Mouse (Mus musculus) spleen, adult 2 months (tissue): ENCODE results near the gene Amdhd2. TPM values are rescaled to one million over a fixed set of nuclear protein-coding genes. Genes with fewer than 3 reads are reported as not detected.
"Not testable (repeated sequence)": the region's sequence is repeated elsewhere in the genome, so short reads cannot be mapped to it uniquely, and the experiment has no call there.

Source experiments
- DNase-seq, 2 experiments: peaks; one replicate each; pipeline versions ENCODE4 v3.0.0 to v3.0.0-alpha.2; 2012 to 2021; ENCODE audit warnings: low spot score in 2 of 2, low read depth in 1 of 2
- H3K27ac ChIP-seq: fragments of 200-500 bp; 2 replicates; pipeline ENCODE4 v1.5.1; 2012; ENCODE audit warnings: low read length, inconsistent platforms; ENCODE audit not compliant: insufficient read depth
- H3K27me3 ChIP-seq: fragments of 200-500 bp; 2 replicates; pipeline ENCODE4 v1.6.1; 2012; ENCODE audit warnings: mild to moderate bottlenecking, moderate library complexity, low read length, inconsistent platforms; ENCODE audit not compliant: control insufficient read depth, insufficient read depth
- H3K36me3 ChIP-seq: fragments of 200-500 bp; 2 replicates; pipeline ENCODE4 v1.6.1; 2012; ENCODE audit warnings: mild to moderate bottlenecking, low read length, inconsistent platforms; ENCODE audit not compliant: control insufficient read depth, insufficient read depth
- H3K4me1 ChIP-seq: fragments of 200-500 bp; 2 replicates; pipeline ENCODE4 v1.6.1; 2011; ENCODE audit warnings: inconsistent platforms; ENCODE audit not compliant: control insufficient read depth, insufficient read depth, insufficient read length
- H3K4me3 ChIP-seq: fragments of 200-500 bp; 2 replicates; pipeline ENCODE4 v1.5.1; 2011; ENCODE audit warnings: mild to moderate bottlenecking, inconsistent platforms; ENCODE audit not compliant: insufficient read depth, insufficient read length; ENCODE audit errors: extremely low read depth
- CTCF ChIP-seq: fragments of 200-500 bp; IDR thresholded peaks from 2 replicates; pipeline ENCODE4 v1.5.1; 2011; ENCODE audit warnings: mild to moderate bottlenecking, inconsistent platforms; ENCODE audit not compliant: insufficient read depth, insufficient read length, insufficient replicate concordance; ENCODE audit errors: extremely low read depth
- POLR2A ChIP-seq: fragments of 200-500 bp; IDR thresholded peaks from 2 replicates; pipeline ENCODE4 v1.6.1; 2011; ENCODE audit warnings: low read depth, low read length, inconsistent platforms
- WGBS: fragments of 180-500 bp; shearing (Covaris S2); methylation state at CpG from one replicate; pipeline ENCODE4 v1.1.7; 2018; 5-methylcytosine and 5-hydroxymethylcytosine counted together
- polyA plus RNA-seq: library from polyadenylated mRNA; depleted of rRNA; stranded (reverse); fragments of >200 nt; gene quantifications from 2 replicates; pipeline ENCODE4 v1.2.3, GENCODE M21; 2012

The Amdhd2 gene
- polyA plus RNA-seq, 1 experiment, result 41.5 TPM

DNA sequence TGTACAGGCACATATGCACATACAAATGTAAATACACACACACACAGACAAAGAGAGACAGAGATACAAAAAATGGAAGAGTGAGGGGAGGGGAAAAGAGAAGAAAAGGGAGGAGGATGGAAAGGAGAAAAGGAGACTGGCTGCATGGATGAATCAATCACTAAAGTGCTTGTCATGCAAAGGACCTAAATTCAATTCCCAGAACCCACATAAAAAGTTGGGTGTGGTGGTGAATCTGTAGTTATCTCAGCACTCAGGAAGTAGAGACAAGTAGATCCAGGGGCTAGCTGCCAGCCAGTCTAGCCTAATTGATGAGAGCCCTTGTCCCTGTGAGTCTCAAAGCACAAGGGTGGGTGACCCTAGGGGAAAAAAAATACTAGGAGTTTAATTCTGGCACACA is 29.5 kb downstream of the Amdhd2 start:
- no peak for DNase-seq
- no peak for TF ChIP-seq POLR2A
- no peak for TF ChIP-seq CTCF
- H3K27me3 ChIP-seq, result no peaks in the 10 kb centered on the region
- peaks cover 3% of the 10 kb centered on the region; the same call in 1 of the 2 replicates for H3K4me1 ChIP-seq
- H3K27ac ChIP-seq, result no peak overlapping the region
- no peak overlapping the region for H3K4me3 ChIP-seq
- H3K36me3 ChIP-seq, result no peaks in the 10 kb centered on the region

DNA sequence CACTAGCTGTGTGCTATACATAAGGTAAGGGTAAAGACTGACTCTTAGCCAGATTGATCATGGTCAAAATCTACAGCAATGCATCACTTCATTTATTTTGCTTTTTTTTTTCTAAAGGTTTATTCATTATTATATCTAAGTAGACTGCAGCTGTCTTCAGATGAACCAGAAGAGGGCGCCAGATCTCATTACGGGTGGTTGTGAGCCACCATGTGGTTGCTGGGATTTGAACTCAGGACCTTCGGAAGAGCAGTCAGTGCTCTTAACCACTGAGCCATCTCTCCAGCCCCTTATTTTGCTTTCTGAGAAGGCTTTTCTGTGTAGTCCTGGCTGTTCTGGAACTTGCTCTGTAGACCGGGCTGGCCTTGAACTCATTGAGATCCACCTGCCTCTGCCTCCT is 30.6 kb downstream of the Amdhd2 start:
- H3K27me3 ChIP-seq, H3K36me3 ChIP-seq, H3K4me3 ChIP-seq, DNase-seq, H3K4me1 ChIP-seq, H3K27ac ChIP-seq: not testable (repeated sequence)
- 92% methylated on average over 4 of the region's 4 CpGs for WGBS

DNA sequence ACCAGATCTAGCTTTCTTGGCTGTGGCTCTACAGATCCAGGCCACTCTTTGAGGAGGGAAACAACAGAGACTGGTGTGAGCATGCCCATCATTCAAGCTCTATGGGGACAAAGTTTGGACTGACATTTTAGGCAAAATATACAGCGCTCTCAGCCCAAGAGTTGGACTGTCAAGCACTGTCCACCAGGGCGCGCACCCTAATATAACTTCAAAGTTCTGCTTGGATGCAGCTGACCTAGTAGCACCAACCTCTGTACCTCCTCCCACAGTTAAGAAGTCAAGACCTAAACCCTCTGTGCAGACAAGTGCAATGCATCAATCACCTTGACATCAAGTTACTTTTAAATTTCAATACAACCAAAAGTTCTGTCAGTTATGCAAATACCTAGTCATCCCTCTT is 32.0 kb downstream of the Amdhd2 start:
- TF ChIP-seq CTCF (no peak), POLR2A (no peak)
- Histone ChIP-seq H3K4me1 (no peaks in the 10 kb centered on the region; the same call in none of the 2 replicates), H3K36me3 (no peaks in the 10 kb centered on the region), H3K27me3 (no peaks in the 10 kb centered on the region), H3K27ac (no peak overlapping the region), H3K4me3 (no peak overlapping the region)
- DNase-seq, result no peak
- WGBS, result 98% methylated on average over 3 of the region's 3 CpGs

DNA sequence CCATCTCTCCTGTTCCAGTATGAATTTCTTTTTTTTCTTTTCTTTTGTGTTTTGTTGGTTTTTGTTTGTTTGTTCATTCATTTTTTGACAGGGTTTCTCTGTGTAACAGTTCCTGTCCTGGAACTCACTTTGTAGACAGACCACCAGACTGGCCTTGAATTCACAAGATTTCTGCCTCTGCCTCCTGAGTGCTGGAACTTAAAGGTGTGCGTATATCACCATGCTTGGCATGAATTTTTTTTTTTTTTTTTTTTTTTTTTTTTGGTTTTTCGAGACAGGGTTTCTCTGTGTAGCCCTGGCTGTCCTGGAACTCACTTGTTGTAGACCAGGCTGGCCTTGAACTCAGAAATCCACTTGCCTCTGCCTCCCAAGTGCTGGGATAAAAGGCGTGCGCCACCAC is 34.3 kb downstream of the Amdhd2 start:
- not testable (repeated sequence) for H3K4me1 ChIP-seq, DNase-seq, H3K4me3 ChIP-seq, H3K36me3 ChIP-seq, H3K27ac ChIP-seq, H3K27me3 ChIP-seq
- WGBS, result 87% methylated on average over 4 of the region's 4 CpGs

GRCm38 (mm10) chr17:24127592-24127991 is 36.0 kb downstream of the Amdhd2 start:
- 46% methylated on average over 1 of the region's 1 CpGs for WGBS
- Histone ChIP-seq H3K4me1 (peaks cover 3% of the 10 kb centered on the region), H3K27me3 (no peaks in the 10 kb centered on the region), H3K27ac (no peak overlapping the region), H3K4me3 (no peak overlapping the region), H3K36me3 (no peaks in the 10 kb centered on the region)
- no peak for DNase-seq
- TF ChIP-seq POLR2A, result no peak
- TF ChIP-seq CTCF, result no peak

DNA sequence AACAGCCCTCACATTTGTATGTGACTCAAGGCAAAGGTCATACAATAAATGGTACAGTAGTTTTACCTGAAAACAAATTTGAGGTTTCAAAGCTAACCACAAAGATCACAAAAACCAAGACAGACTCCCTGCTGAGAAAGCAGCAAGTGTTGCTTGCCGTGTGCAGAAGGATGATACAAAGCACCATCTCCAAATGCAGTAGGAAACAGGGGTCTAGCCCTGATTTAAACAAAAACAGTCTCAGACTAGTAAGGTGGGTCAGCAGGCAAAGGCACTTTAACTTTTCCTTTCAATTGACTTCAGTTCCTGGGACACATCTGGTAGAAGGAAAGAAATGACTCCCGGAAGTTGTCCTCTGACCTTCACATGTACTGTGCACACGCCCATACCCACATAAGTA is 36.8 kb downstream of the Amdhd2 start:
- H3K27me3 ChIP-seq, result no peaks in the 10 kb centered on the region
- 65% methylated on average over 3 of the region's 3 CpGs for WGBS
- peak overlapping the region; percentile 22; the same call in 1 of the 2 replicates for H3K27ac ChIP-seq
- H3K36me3 ChIP-seq, result no peaks in the 10 kb centered on the region
- no peak overlapping the region for H3K4me3 ChIP-seq
- no peak for TF ChIP-seq POLR2A
- no peak for TF ChIP-seq CTCF
- H3K4me1 ChIP-seq, result peaks cover 3% of the 10 kb centered on the region
- no peak for DNase-seq

DNA sequence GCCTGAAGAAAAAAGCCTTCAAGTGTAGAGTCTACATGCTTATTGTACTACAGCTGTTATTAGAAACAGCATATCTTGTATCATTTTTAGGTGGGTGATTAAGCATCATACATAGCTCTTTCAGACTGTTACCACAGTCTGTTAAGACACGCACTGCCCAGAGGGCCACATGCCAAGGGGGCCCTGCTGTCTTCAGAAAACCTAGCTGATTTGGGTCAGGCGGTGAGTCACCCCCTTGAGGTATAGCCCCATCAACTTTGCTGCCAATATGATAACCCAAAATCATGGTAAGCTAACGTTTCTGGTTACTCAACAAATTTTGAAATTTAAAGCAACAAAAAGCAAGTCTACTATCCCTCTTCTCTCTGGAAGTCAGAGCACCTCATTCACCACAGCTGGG is 44.1 kb downstream of the Amdhd2 start:
- H3K4me3 ChIP-seq, result no peak overlapping the region
- DNase-seq, result no peak
- WGBS, result 77% methylated on average over 3 of the region's 3 CpGs
- no peaks in the 10 kb centered on the region; the same call in 1 of the 2 replicates for H3K36me3 ChIP-seq
- no peak for TF ChIP-seq CTCF
- no peak for TF ChIP-seq POLR2A
- no peak overlapping the region for H3K27ac ChIP-seq
- no peaks in the 10 kb centered on the region for H3K27me3 ChIP-seq
- peaks cover 2% of the 10 kb centered on the region; the same call in 1 of the 2 replicates for H3K4me1 ChIP-seq
